Mouse (Mus musculus) heart, embryonic 12.5 days (tissue): ENCODE measurements around the gene Gm21477. TPM values are rescaled to one million over a fixed set of nuclear protein-coding genes. Genes with fewer than 3 reads are reported as not detected.
"Not testable (repeated sequence)": the region's sequence is repeated elsewhere in the genome, so short reads cannot be mapped to it uniquely, and the experiment has no call there.

Experiments
- ATAC-seq: fragments of 200-750 bp; cut with Nextera tagmentation; 2 replicates; pipeline ENCODE4 v1.8.0; 2017; ENCODE audit warnings: moderate TSS enrichment, moderate library complexity; ENCODE audit not compliant: insufficient number of reproducible peaks, low FRiP score
- H3K27ac ChIP-seq: fragments of 300-500 bp; sonication (generic); 2 replicates; pipeline ENCODE4 v1.5.1; 2016; ENCODE audit warnings: mild to moderate bottlenecking, moderate library complexity; ENCODE audit not compliant: poor library complexity, severe bottlenecking
- H3K27me3 ChIP-seq: fragments of 300-500 bp; sonication (generic); replicated peaks from 2 replicates; pipeline ENCODE4 v1.6.1; 2016; ENCODE audit warnings: mild to moderate bottlenecking, moderate library complexity
- H3K36me3 ChIP-seq: fragments of 300-500 bp; sonication (generic); 2 replicates; pipeline ENCODE4 v1.6.1; 2016; ENCODE audit warnings: mild to moderate bottlenecking, moderate library complexity
- H3K4me1 ChIP-seq: fragments of 300-500 bp; sonication (generic); replicated peaks from 2 replicates; pipeline ENCODE4 v1.6.1; 2016; ENCODE audit warnings: mild to moderate bottlenecking
- H3K4me2 ChIP-seq: fragments of 300-500 bp; sonication (generic); 2 replicates; pipeline ENCODE4 v1.6.1; 2016; ENCODE audit warnings: mild to moderate bottlenecking, moderate library complexity
- H3K4me3 ChIP-seq: fragments of 300-500 bp; sonication (generic); 2 replicates; pipeline ENCODE4 v1.5.1; 2016; ENCODE audit warnings: mild to moderate bottlenecking
- H3K9ac ChIP-seq: fragments of 300-500 bp; sonication (generic); 2 replicates; pipeline ENCODE4 v1.6.1; 2016; ENCODE audit warnings: mild to moderate bottlenecking, moderate library complexity
- H3K9me3 ChIP-seq: fragments of 300-500 bp; sonication (generic); replicated peaks from 2 replicates; pipeline ENCODE4 v1.6.1; 2016; ENCODE audit warnings: mild to moderate bottlenecking, moderate library complexity
- WGBS: fragments of 180-500 bp; shearing (Covaris S2); methylation state at CpG from one replicate; pipeline ENCODE4 v1.1.7; 2016; 5-methylcytosine and 5-hydroxymethylcytosine counted together
- polyA plus RNA-seq: library from polyadenylated mRNA; unstranded; fragments of >200 nt; fragmentation: Nextera tagmentation; extraction: Ambion mirVana; gene quantifications from 2 replicates; pipeline ENCODE4 v1.2.1, GENCODE M21; 2016

Gm21477 gene
- not detected in 2 replicates for polyA plus RNA-seq

GRCm38 (mm10) chrY:87116521-87116920 is at the start of gene Gm21477:
Gene Gm21477, plus strand, starts transcription at chrY:87116821.
- WGBS = 20% methylated on average over 1 of the region's 6 CpGs
- not testable (repeated sequence) for H3K4me3 ChIP-seq, H3K27me3 ChIP-seq, H3K36me3 ChIP-seq, H3K27ac ChIP-seq, H3K9ac ChIP-seq, H3K9me3 ChIP-seq, ATAC-seq, H3K4me1 ChIP-seq, H3K4me2 ChIP-seq
